Mouse (Mus musculus) heart, embryonic 15.5 days (tissue): ENCODE measurements at regions not wholly inside any gene's neighbourhood (a gene's known extent, or its start where the extent isn't known, plus 50 kb on each side); places are given as distances from the start of the nearest gene placed in this dataset.

ENCODE experiments used
- ATAC-seq: fragments of 200-750 bp; cut with Nextera tagmentation; replicated peaks from 2 replicates; pipeline ENCODE4 v1.8.0; 2017; ENCODE audit warnings: low read depth, moderate TSS enrichment; ENCODE audit not compliant: insufficient number of reproducible peaks, insufficient read depth, low FRiP score
- H3K27ac ChIP-seq: fragments of 300-500 bp; sonication (generic); 2 replicates; pipeline ENCODE4 v1.5.1; 2015; ENCODE audit warnings: mild to moderate bottlenecking, inconsistent platforms
- H3K27me3 ChIP-seq: fragments of 300-500 bp; sonication (generic); 2 replicates; pipeline ENCODE4 v1.6.1; 2015; ENCODE audit warnings: inconsistent platforms
- H3K36me3 ChIP-seq: fragments of 300-500 bp; sonication (generic); 2 replicates; pipeline ENCODE4 v1.6.1; 2015; ENCODE audit warnings: mild to moderate bottlenecking, inconsistent platforms
- H3K4me1 ChIP-seq: fragments of 300-500 bp; sonication (generic); replicated peaks from 2 replicates; pipeline ENCODE4 v1.6.1; 2015; ENCODE audit warnings: inconsistent platforms
- H3K4me2 ChIP-seq: fragments of 300-500 bp; sonication (generic); 2 replicates; pipeline ENCODE4 v1.6.1; 2015; ENCODE audit warnings: inconsistent platforms, mild to moderate bottlenecking, moderate library complexity
- H3K4me3 ChIP-seq: fragments of 300-500 bp; sonication (generic); 2 replicates; pipeline ENCODE4 v1.5.1; 2015; ENCODE audit warnings: mild to moderate bottlenecking, inconsistent platforms
- H3K9ac ChIP-seq: fragments of 300-500 bp; sonication (generic); 2 replicates; pipeline ENCODE4 v1.6.1; 2015; ENCODE audit warnings: mild to moderate bottlenecking, inconsistent platforms
- H3K9me3 ChIP-seq: fragments of 300-500 bp; sonication (generic); replicated peaks from 2 replicates; pipeline ENCODE4 v1.6.1; 2016; ENCODE audit warnings: inconsistent platforms
- WGBS: fragments of 180-500 bp; shearing (Covaris S2); methylation state at CpG from one replicate; pipeline ENCODE4 v1.1.7; 2015; ENCODE audit warnings: mixed read lengths; 5-methylcytosine and 5-hydroxymethylcytosine counted together

DNA sequence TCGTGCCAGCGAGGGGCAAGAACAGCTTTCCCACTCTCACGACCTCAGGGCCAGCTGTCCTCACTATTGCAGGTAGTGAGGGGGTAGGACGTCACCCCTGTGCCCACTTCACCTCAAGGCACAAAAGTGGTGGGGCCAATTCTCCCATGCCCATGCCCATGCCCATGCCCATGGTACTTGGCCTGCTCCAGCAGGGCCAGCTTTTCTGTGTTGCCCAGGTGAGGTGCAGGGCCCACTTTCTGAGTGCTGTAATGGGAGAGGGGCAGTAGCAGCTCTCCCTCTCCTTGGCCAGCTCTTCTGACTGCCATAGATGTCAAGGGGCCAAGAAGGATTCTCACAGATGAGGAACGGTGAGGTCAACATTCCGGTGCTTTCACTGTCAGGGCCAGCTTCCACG is 619.6 kb upstream of the 4930452B06Rik start:
- Histone ChIP-seq H3K27me3 (no peaks in the 10 kb centered on the region), H3K4me1 (no peaks in the 10 kb centered on the region), H3K9me3 (no peaks in the 10 kb centered on the region), H3K4me3 (no peak overlapping the region), H3K27ac (no peak overlapping the region), H3K4me2 (no peak overlapping the region), H3K9ac (no peak overlapping the region), H3K36me3 (no peaks in the 10 kb centered on the region)
- ATAC-seq, result no peak
- WGBS, result 88% methylated on average over 7 of the region's 7 CpGs

DNA sequence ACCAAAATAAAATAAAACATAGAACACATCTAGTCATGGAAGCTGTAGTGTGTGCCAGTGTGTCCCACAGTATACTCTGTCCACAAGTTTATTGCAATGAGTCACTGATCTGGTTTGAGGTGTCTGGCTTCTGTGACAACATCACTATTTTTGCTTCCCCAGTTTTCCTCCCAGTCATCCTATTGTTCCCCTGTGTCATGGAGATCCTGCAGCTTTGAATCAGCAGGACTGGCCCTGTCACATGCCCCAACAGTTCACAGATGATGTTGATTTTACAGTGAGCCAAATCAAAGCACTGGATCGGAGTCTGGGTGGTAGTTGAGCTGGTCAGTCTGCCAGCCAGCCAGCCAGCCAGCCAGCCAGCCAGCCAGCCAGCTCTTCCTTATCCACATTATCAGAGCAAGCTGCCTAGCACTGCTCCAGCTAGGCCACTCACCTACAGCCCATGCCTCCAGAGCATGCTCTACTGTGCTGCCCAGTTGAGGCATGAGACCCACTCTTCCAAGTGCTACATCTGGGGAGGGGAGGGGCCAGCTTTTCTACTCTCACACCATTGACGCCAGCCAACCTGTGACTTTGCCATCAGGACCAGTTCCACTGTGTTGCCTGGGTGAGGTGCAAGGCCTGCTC is 619.1 kb upstream of the 4930452B06Rik start:
- Histone ChIP-seq H3K4me1 (no peaks in the 10 kb centered on the region), H3K4me2 (no peak overlapping the region), H3K36me3 (no peaks in the 10 kb centered on the region), H3K9me3 (no peaks in the 10 kb centered on the region), H3K9ac (no peak overlapping the region), H3K4me3 (no peak overlapping the region), H3K27ac (no peak overlapping the region), H3K27me3 (no peaks in the 10 kb centered on the region)
- WGBS, result 69% methylated on average over 2 of the region's 2 CpGs
- ATAC-seq, result no peak

DNA sequence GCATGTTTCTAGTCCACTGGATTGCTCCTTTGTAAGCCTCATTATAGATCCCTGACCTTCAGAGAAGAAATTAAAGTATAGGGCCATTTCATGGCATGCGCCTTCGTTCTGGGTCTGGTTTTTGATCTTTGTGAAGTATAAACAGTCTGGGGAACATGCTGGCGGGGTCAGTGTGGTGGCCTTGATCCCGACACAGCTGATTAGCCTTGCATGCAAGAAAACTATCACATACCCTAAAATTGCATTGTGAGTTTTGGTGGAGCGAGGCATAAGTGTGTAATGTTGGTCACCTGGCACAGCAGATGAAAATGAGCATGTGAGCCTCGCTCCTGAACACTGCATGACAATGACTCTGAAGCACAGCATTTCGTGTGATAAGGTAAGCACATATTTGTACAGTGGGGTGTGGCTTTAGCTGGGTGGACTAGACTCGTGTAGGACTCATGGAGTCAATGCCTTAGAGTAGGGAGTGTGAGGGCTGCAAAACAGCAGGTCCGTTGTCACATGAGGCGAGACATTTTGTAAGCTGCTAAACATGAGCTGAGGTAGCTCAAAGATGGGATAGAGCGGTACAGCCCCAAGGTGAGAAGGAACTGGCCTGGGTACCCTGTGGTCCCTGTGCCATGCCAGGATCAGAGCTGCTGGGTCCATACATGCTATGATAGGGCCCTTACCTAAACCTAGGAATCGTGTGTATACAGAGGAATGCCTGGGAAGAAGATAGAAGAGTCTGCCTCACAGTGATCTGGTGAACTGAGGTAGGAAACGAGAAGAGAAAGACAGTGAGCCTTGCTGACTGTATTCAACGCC is 601.4 kb upstream of the 4930452B06Rik start:
- no peak overlapping the region for H3K4me3 ChIP-seq
- ATAC-seq, result no peak
- no peaks in the 10 kb centered on the region for H3K4me1 ChIP-seq
- no peak overlapping the region for H3K27ac ChIP-seq
- no peaks in the 10 kb centered on the region for H3K9me3 ChIP-seq
- H3K9ac ChIP-seq, result no peak overlapping the region
- no peak overlapping the region for H3K4me2 ChIP-seq
- H3K27me3 ChIP-seq, result no peaks in the 10 kb centered on the region
- no peaks in the 10 kb centered on the region for H3K36me3 ChIP-seq
- WGBS, result 75% methylated on average over 14 of the region's 14 CpGs

DNA sequence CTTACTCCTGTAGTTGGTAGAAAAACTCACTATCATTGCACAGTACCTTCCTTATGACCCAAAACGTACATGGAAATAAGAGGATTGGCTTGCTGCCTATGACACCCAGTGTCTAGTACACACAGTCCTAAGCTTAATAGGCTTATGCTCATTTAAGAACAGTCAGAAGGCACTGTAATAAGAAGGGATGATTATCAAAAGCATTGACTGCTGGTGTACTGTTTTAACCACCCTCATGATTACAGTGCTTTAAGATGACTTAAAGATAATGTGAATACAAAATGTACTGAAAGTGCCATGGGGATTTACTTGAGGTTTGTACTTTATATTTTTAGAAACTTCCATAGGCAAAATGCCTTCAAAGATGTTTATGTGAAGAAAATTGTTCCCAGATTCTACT is 586.0 kb upstream of the 4930452B06Rik start:
- no peaks in the 10 kb centered on the region for H3K9me3 ChIP-seq
- no peak overlapping the region for H3K27ac ChIP-seq
- H3K36me3 ChIP-seq, result no peaks in the 10 kb centered on the region
- no peak overlapping the region for H3K4me3 ChIP-seq
- ATAC-seq, result no peak
- no peak overlapping the region for H3K9ac ChIP-seq
- WGBS, result 77% methylated on average over 1 of the region's 1 CpGs
- no peak overlapping the region for H3K4me2 ChIP-seq
- H3K27me3 ChIP-seq, result no peaks in the 10 kb centered on the region
- H3K4me1 ChIP-seq, result no peaks in the 10 kb centered on the region

DNA sequence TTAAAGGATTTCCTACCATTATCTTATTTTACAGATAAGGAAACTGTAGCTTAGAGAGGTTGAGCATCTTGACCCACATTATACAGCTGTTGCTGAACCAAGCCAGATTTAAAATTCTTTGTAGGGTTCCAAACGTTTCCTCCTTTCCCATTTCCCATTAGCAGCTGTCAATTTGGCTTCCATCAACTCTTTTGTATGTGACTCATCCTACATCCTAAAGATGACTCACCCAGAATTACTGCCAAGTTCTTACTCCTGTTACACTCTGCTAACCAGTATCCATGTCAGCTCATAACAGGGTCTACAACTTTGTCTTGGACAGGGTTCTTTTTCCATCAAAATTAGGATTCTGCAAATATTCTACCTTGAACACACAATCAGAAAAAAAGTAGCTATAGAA is 579.2 kb upstream of the 4930452B06Rik start:
- WGBS, result 5% methylated on average over 1 of the region's 1 CpGs
- no peak for ATAC-seq

DNA sequence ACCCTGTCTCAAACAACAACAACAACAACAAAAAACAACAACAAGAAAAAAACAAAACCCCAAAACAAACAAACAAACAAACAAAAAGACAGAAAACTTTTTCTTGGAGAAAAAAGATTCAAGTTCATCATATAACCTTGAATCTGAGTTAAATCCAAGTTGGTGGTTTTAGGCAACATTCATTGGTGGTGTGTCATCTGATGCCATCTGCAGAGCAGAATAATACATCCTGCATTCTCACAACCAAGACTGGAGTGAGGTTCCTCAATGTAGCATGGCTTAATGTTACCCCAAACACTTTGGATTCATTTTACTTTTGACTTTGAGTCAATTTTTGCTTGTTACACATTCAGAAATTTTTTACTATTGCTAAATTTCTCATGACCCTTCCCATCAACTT is 577.3 kb upstream of the 4930452B06Rik start:
- H3K27ac ChIP-seq, result no peak overlapping the region
- ATAC-seq, result no peak
- no peak overlapping the region for H3K4me3 ChIP-seq
- H3K4me2 ChIP-seq, result no peak overlapping the region
- H3K9me3 ChIP-seq, result no peaks in the 10 kb centered on the region
- H3K4me1 ChIP-seq, result no peaks in the 10 kb centered on the region
- H3K36me3 ChIP-seq, result no peaks in the 10 kb centered on the region
- H3K27me3 ChIP-seq, result no peaks in the 10 kb centered on the region
- no peak overlapping the region for H3K9ac ChIP-seq

More for the DNA sequence above, 579.2 kb upstream of the 4930452B06Rik start:
- no peaks in the 10 kb centered on the region for H3K4me1 ChIP-seq
- no peak overlapping the region for H3K4me2 ChIP-seq
- no peaks in the 10 kb centered on the region for H3K36me3 ChIP-seq
- no peak overlapping the region for H3K27ac ChIP-seq
- H3K9ac ChIP-seq, result no peak overlapping the region
- H3K27me3 ChIP-seq, result no peaks in the 10 kb centered on the region
- no peaks in the 10 kb centered on the region for H3K9me3 ChIP-seq
- H3K4me3 ChIP-seq, result no peak overlapping the region

DNA sequence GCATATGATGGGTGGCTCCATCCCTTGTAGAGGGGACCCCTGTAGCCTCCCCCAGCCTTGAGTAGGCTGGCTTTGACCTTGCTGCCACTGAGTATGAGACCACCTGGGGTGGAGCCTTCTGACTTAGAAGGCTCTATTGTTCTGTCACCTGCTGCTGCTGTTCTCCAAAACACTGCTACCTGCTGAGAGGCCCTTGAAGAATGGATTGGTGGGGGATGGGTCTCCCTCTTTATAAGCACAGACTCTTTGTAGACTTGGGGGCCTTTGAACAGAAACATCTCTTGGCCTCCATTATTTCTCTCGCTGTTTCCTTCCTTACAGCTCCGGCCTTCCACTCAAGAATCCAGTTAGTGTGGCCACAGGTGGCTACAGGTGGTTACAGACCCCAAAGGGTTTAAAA is 576.1 kb upstream of the 4930452B06Rik start:
- Histone ChIP-seq H3K36me3 (no peaks in the 10 kb centered on the region), H3K27me3 (no peaks in the 10 kb centered on the region), H3K4me1 (no peaks in the 10 kb centered on the region), H3K4me2 (no peak overlapping the region), H3K27ac (no peak overlapping the region), H3K4me3 (no peak overlapping the region), H3K9ac (no peak overlapping the region), H3K9me3 (no peaks in the 10 kb centered on the region)
- no peak for ATAC-seq
- 65% methylated on average over 2 of the region's 2 CpGs for WGBS

DNA sequence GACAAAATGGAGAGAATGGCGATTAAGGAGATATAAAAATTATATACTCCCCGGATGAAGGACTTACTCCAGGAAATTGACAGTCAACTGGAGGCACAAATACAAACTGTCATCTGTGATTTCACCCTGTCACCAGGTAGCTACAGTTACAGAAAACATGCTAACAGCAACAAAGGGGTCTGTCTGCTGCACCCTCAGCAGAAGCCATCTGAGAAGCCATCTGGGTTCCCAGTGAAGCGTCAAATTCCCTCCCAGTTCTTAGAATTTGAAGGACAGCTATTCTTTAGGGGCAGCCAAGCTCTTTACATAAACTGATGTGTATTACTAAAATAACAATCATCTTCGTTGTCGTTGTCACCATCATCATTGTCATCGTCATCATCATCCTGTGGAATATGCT is 561.6 kb upstream of the 4930452B06Rik start:
- H3K9ac ChIP-seq, result no peak overlapping the region
- peaks cover 3% of the 10 kb centered on the region for H3K4me1 ChIP-seq
- H3K27me3 ChIP-seq, result no peaks in the 10 kb centered on the region
- H3K36me3 ChIP-seq, result no peaks in the 10 kb centered on the region
- WGBS, result 81% methylated on average over 6 of the region's 6 CpGs
- H3K27ac ChIP-seq, result no peak overlapping the region
- no peak overlapping the region for H3K4me2 ChIP-seq
- H3K4me3 ChIP-seq, result no peak overlapping the region
- no peaks in the 10 kb centered on the region for H3K9me3 ChIP-seq
- ATAC-seq, result no peak

DNA sequence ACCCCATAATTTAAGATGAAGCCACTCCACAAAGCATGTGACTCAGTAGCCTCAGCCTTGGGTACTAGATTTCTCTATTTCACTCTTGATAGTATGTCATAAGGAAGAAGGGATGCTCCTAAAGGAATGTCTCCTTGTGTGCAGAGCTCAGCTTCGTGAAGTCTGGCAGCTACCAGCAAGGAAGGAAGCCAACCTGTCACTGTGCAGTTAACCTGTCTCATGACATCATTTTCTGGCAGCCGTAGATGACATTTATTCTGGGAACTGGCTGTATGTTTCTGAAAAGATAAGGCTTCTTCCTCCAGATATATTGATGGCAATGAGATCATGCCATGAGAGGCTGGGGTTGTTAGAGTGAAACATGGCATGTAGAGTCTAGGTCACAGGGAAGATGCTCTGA is 534.2 kb upstream of the 4930452B06Rik start:
- H3K36me3 ChIP-seq, result no peaks in the 10 kb centered on the region
- no peak overlapping the region for H3K4me2 ChIP-seq
- no peak overlapping the region for H3K27ac ChIP-seq
- H3K9ac ChIP-seq, result no peak overlapping the region
- WGBS, result 58% methylated on average over 2 of the region's 2 CpGs
- no peak for ATAC-seq
- no peaks in the 10 kb centered on the region for H3K4me1 ChIP-seq
- H3K4me3 ChIP-seq, result no peak overlapping the region
- no peaks in the 10 kb centered on the region for H3K9me3 ChIP-seq
- H3K27me3 ChIP-seq, result no peaks in the 10 kb centered on the region

DNA sequence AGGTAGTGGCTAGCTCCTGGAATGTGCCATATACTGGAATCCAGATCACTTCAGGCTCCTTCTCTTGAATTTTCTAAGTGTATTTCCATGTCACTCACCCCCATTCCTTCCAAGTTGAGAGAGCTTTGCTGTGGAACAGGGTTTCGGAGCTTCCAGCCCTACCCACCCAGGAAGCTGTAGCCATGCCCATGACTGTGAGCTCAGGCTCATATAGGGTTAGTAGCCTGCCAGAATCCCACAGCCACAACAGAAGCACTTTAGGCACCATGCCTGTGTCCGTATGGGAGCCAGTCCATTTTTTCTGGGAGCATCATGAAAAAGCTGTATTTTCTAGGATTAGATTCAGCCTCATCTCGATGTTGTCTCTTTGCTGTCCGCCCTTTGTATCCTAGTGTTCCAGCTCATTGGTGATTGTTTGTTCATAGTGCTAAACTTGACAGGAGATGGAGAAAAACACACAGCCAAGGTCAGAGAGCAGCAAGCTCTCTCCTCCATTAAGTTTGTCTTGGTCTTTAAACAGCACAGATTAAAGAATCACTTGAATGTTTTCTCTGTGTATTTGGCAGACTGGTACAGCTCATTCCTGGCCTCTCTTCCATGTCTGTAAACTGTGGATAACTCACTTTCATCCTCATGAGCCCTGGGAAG is 526.2 kb upstream of the 4930452B06Rik start:
- Histone ChIP-seq H3K4me2 (no peak overlapping the region), H3K4me3 (no peak overlapping the region), H3K36me3 (no peaks in the 10 kb centered on the region), H3K27me3 (no peaks in the 10 kb centered on the region), H3K4me1 (no peaks in the 10 kb centered on the region), H3K9ac (no peak overlapping the region), H3K27ac (no peak overlapping the region), H3K9me3 (no peaks in the 10 kb centered on the region)
- no peak for ATAC-seq
- 79% methylated on average over 4 of the region's 4 CpGs for WGBS

DNA sequence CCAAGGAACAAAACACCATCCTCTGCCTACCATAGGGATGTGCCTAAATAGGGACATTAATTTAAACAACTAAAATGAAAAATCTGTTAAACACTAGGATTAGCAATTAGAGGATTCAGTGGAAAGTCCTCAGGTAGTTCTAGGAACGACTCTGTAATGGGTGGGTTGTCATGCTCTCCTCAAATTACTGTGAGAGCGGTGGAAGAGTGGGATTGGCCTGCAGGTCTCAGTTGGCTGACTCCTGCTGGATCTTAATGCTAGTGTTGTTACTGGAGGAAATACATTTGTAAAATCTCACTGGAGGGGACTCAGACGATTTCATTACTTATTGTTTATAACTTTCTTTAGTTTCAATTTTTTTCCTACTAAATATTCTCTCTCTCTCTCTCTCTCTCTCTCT is 525.6 kb upstream of the 4930452B06Rik start:
- Histone ChIP-seq H3K4me3 (no peak overlapping the region), H3K36me3 (no peaks in the 10 kb centered on the region), H3K9ac (no peak overlapping the region), H3K27me3 (no peaks in the 10 kb centered on the region), H3K4me1 (no peaks in the 10 kb centered on the region), H3K27ac (no peak overlapping the region), H3K4me2 (no peak overlapping the region), H3K9me3 (no peaks in the 10 kb centered on the region)
- ATAC-seq, result no peak
- 70% methylated on average over 3 of the region's 3 CpGs for WGBS

DNA sequence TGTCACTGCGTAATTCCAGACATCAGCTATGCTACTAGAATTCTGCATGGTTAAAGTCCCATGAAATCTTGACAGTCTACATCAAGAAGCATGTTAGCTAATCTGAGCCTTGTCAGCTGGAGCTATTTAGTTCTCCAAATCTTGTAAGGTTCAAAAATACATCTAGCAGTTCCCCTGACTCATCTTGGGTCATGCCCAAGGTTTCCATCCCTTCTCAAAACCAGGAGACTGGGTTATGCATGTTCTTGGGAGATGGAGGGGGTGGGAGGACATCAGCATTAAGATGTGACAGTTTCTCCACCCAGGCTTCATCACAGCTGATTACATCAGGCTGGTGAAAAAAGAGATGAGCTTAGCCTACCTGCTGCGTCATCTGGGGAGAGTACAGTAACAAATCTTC is 495.3 kb upstream of the 4930452B06Rik start:
- Histone ChIP-seq H3K9ac (no peak overlapping the region), H3K4me3 (no peak overlapping the region), H3K27ac (no peak overlapping the region), H3K27me3 (no peaks in the 10 kb centered on the region), H3K9me3 (no peaks in the 10 kb centered on the region), H3K4me2 (no peak overlapping the region), H3K4me1 (no peaks in the 10 kb centered on the region), H3K36me3 (no peaks in the 10 kb centered on the region)
- ATAC-seq, result no peak
- WGBS, result 88% methylated on average over 2 of the region's 2 CpGs
